Mouse (Mus musculus): ENCODE results near the gene Tpk1.

- no peak for TF ChIP-seq POLR2A (IDR thresholded peaks at IDR 0.05; ENCODE audit: low read depth, low read length)
- TF ChIP-seq CTCF (IDR thresholded peaks at IDR 0.05; ENCODE audit: extremely low read depth, insufficient read length, insufficient replicate concordance, low read depth, low read length) = no peak
These were observed 144.0 kb downstream of the Tpk1 start for GRCm38 (mm10) chr6:43522046-43522445.
